Mouse (Mus musculus) skeletal muscle tissue, adult 2 months (tissue): ENCODE measurements around the gene Nr4a1.

ENCODE experiments used
- DNase-seq: peaks from one replicate; pipeline ENCODE4 v3.0.0-alpha.2; 2012; ENCODE audit warnings: low read depth, low spot score

The Nr4a1 gene

DNA sequence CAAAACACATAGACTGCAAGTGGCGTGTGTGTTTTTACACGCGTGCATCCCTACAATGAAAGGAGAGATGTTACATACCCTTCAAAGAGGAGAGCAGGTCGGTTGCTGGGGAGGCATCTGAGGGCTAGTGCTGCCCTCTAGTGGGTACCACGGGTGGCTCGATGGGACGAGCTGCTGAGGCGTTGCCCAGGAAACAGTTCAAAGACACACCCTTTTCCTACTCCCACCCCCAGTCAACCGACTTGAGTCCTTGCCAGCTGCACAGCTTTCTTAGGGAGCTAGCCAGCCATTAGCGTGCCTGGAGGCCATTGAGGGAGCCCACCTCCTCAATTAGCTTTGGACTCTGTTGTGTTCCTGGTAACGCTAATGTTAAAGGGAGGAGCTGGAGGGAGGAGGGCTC is 61.8 kb downstream of the Nr4a1 start:
- peak; percentile 90 for DNase-seq

- DNase-seq, result no peak
Measured at GRCm38 (mm10) chr15:101316279-101316912, 62.3 kb downstream of the Nr4a1 start.

- DNase-seq, result no peak
Measured at GRCm38 (mm10) chr15:101316913-101317813, 63.1 kb downstream of the Nr4a1 start.

DNA sequence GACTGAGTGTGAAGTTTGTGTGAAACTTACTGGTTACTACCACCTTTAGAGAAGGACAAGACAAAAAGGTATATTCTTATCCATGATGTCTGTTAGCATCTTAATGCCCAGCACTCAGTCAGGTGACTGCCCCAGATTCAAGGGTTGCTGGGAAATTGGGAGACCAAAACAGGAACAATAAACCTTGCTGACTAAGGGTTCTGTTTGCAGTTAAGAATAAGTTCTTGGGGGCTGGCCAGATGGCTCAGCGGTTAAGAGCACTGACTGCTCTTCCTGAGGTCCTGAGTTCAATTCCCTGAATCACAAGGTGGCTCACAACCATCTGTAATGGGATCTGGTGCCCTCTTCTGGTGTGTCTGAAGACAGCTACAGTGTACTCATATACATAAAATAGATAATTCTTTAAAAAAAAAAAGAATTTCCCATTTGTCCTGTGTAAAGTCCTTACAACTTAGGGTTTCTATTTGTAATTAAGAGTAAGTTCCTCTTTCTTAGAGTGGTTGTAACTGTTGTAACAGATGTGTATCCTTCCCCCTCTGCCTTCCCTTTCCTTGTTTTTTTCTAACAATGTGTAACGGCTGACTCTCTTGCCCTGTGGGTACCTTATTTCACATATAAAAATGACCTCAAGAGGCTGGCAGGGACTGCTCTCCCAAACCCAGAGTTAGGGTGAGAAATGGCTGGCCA is 63.9 kb downstream of the Nr4a1 start:
- no peak for DNase-seq

DNA sequence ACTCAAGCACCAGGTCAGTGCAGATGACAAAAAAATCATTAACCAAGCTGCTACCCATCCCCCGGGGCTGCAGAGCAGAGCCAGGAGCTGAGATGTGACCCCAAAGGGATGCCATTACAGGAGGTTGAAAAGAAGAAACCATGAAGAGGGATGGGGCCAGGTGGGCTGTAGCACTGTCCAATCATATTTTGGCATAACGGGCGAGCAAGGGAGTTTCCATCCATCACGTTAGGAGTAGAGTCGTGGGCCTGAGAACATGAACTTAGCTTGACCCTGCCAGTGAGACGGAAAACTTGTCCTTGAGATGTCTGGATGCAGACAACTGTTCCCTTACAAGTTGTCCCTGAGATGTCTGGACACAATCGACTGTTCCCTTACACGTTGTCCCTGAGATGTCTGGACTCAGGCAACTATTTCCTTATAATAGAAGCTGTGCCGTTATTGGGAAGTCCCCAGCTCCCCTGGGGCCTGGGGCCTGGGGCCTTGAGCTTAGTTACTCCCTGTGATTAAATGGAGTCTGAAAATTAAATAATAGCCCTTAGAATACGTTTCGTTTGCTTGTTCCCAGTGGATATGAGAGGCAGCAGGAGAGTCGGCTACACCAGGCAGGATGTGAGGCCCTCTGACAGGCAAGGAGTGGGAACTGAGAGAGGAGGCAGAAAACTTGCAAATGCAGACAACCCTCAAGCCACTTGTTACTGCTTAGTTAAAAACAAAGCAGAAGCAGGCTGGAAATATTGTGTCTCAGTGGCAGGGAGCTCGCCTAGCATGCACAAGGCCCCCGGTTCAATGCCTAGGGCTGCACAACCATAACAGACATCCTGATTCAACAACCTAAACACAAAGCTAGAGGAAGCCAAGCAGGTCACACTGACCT is 65.1 kb downstream of the Nr4a1 start:
- no peak for DNase-seq

- DNase-seq, result no peak
Measured at GRCm38 (mm10) chr15:101320010-101320617, 66.0 kb downstream of the Nr4a1 start.

DNA sequence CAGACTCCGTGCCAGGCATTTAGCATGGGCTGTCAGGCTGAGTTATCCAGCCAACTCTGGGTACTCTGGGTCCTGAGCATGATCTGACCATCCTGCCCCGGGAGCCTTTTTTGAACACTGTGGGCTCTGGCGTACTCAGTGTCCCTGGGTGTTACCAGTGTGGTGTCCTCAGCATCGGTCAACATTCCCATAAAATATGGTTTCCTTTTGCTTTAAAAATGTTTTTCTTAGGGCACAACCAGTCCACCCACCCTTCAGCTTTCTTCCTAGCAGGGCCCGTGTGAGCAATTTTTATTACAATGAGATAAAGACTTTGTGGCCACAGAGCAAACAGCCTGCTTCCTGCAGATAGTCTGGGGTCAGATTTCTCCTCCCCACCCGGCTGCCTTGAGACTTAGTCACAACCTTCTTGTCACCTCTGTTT is 66.6 kb downstream of the Nr4a1 start:
- no peak for DNase-seq

DNA sequence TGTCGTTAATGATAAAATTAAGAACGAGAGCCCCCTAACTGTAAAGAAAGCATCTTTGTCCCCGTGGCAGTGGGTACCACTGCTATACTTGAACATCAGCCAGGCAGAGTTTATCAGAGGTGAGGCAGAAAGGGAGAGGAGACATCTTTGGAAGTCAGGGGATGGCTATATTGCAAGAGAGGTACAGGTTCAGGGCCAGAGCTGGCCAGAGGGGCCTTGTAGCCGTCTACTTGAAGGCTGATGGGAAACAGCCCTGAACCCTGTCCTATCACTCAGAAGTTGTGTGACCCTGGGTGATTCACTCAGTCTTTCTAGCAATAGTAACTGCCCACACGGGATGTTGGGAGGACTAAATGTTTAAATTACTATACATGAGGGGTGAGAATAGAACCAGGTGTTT is 67.1 kb downstream of the Nr4a1 start:
- no peak for DNase-seq

- no peak for DNase-seq
Measured at GRCm38 (mm10) chr15:101322106-101322505, 68.0 kb downstream of the Nr4a1 start.

- no peak for DNase-seq
Measured at GRCm38 (mm10) chr15:101322640-101323039, 68.6 kb downstream of the Nr4a1 start.

DNA sequence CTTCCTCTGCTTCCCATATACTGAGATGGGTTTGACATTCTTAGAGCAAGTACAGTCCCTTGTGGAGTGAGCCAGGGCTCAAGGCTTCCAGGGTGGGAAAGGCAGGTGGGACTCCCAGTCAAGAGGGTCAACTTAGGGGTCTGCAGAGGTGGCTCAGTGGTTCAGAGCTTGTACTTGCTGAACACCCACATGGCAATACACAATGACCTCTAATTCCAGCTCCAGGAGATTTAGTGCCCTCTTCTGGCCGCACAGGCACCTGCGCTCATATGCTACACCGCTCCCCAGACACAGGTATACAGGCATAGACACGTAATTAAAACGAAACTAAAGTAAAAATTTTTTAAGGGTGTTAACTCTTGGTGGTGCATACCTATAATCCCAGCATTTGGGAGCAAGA is 69.4 kb downstream of the Nr4a1 start:
- DNase-seq, result no peak
